Mouse (Mus musculus) heart, adult 8-10 months (tissue): ENCODE measurements around the gene Btn1a1. TPM values are rescaled to one million over a fixed set of nuclear protein-coding genes. Genes with fewer than 3 reads are reported as not detected.
A peak's percentile ranks its signal among the peaks of the same experiment; 100 is the strongest.

Source experiments
- DNase-seq: peaks from one replicate; pipeline ENCODE4 v3.0.0; 2022; ENCODE audit warnings: low spot score
- total RNA-seq, 4 experiments: library from RNA; stranded (reverse); gene quantifications; 2 replicates each; pipeline ENCODE4 v1.2.4; 2022

Btn1a1 gene
- total RNA-seq, 4 experiments from 2014 or later: not detected

GRCm38 (mm10) chr13:23485271-23485670 lies 19.6 kb upstream of the Btn1a1 start:
- no peak for DNase-seq

- DNase-seq: no peak
Observed at GRCm38 (mm10) chr13:23483153-23483552, 17.5 kb upstream of the Btn1a1 start.

DNA sequence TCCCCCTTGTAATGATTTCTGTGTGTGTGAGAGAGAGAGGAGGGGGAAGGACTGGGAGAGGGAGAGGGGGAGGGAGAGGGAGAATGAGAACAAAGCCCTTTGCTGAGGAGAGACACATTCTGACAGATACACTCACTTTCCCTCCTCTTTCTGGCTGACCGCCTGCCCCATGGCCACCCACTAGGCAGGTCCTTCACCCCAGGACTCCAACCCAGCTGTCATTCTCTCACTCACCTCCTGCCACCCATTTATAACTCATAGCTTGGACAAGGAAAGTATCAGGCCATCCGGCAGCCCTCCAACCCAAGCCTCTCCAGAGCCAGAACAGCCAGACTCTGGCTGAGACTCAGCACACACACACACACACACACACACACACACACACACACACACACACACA lies 10.0 kb upstream of the Btn1a1 start:
- no peak for DNase-seq

DNA sequence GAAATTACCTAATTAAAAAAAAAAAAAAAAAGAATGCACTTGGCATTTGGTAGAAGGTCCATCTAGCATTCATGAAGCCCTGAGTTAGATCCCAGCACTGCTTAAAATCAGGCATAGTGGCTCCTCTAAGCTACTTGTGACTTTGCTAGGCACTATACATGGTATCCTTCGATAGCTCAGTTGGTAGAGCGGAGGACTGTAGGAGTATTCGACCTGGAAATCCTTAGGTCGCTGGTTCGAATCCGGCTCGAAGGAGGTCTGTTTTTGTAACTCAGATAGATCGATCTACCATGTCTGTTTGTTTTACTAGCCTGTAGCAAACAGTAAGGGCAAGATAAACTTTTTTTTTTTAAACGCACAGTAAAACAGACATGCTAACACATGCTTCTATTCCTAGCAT lies 1.2 kb upstream of the Btn1a1 start:
- peak; percentile 87 for DNase-seq

GRCm38 (mm10) chr13:23466306-23466705 lies 605 bp upstream of the Btn1a1 start:
- no peak for DNase-seq

DNA sequence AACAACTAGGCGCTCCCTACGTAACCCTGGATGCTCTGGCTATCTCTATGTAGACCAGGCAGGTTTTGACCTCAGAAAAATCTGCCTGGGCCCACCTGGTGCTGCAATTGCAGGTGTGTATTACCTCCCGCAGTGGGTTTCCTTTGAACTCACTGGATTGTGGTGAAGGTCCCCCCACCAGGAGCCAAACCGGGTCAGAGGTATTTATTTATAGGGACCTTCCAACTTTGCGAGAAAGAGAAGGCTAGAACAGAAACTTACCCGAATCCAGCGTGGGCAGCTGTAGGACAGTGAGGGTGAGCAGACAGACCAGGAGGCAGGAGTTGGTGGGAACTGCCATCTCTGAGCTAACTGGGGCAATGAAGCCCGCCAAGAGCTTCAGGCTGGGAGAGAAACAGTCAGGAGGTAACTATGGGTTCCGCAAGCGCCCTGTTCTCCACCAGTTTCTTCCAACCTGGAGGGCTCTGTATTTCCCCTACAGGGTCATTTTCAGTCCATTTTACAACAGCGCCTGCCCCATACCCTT lies 797 bp downstream of the Btn1a1 start:
- DNase-seq: no peak

DNA sequence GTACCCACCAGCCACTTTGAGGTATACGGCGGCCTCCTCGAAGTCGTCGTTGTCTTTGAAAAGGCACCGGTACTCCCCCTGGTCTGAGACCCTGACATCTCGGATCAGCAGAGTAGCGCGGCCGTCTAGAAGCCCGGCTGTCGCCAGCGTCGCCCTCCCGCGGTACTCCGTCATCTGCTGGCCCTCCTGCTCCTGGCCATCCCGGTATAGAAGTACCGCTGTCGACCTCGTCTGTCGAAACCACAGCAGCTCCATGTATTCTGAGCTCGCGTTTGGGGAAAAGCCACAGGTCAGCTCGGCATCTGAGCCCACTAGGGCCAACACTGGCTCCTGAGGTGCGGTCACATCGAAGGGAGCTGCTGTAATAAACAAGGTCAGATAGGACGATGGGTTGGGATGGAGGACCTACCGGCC lies 1.5 kb downstream of the Btn1a1 start:
- no peak for DNase-seq

DNA sequence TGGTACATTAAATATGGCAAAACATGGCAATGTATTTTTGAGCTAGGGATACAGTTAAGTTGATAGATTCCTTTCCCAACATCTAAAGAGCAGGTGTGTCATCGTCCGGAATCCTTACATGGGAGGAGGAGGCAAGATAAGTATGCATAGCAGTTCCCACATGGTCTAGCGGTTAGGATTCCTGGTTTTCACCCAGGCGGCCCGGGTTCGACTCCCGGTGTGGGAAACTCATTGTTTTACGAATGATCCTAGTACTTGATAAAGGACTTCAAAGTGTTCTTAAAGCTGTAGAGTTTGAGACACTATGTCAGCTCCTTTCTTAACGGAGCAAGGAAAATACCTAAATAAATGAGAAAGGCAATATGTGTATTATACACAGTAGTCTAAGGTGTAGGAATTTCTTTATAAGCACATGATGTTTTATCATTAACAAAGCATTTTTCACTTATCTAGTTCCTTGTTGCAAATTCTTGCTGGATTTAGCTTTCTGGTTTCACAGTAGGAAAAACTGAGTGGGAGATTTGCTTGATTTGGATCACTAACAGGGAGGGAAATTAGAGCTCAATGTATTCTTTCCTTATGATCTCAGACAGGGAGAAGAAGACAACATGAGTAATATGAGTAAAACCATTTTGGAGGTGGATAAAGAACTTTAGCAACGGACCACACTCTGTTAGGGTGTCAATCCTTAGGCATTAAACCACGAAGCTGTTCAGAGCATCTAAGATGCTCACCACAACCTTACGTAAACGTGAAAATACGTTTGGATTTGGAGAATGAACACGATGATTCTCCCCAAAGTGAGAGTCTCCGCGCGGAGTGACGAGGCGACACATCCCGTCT lies 2.1 kb downstream of the Btn1a1 start:
- peak; percentile 87 for DNase-seq

- no peak for DNase-seq
Observed at GRCm38 (mm10) chr13:23462669-23463068, 3.0 kb downstream of the Btn1a1 start.

DNA sequence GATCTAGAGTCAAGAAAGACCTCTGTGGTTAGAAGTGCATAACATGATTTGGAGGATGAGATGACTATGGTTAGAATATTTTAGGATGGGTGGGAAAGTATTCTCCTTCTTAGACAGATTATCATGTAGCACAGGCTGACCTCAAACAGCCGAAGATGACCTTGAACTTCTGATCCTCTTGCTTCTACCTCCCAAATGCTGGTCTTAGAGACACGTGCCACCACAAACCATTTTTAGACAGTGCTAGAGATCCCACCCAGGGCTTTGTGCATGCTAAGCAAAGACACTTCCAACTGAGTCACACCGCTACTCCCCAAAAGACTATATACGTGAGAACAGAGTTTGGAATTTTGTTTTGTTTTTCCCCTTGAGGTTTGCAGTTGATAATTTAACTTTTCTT lies 3.6 kb downstream of the Btn1a1 start:
- no peak for DNase-seq

GRCm38 (mm10) chr13:23459264-23459846 lies 6.3 kb downstream of the Btn1a1 start:
- DNase-seq: no peak

- DNase-seq: no peak
Observed at GRCm38 (mm10) chr13:23453926-23454325, 11.8 kb downstream of the Btn1a1 start.

DNA sequence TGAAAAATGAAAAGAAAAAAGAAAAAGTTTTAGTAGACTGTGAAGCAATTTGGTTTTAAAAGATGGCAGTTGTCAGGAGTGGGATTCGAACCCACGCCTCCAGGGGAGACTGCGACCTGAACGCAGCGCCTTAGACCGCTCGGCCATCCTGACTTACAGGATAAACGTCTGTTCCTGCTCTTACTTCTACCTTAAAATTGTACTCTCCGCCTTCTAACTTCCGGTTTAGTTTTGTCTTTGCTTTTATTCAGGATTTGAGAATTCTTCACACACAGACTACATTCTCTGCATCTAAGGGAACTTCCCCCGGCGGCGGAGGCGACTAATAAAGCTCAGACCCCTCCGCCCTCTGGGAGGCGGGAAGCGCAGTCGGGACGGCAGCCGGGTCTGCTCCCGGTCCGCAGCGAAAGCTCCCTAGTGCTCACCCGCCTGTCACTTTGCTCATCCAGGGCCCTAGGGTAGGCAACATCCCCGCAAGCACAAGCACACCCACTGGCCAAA lies 12.3 kb downstream of the Btn1a1 start:
- DNase-seq: peak; percentile 93

DNA sequence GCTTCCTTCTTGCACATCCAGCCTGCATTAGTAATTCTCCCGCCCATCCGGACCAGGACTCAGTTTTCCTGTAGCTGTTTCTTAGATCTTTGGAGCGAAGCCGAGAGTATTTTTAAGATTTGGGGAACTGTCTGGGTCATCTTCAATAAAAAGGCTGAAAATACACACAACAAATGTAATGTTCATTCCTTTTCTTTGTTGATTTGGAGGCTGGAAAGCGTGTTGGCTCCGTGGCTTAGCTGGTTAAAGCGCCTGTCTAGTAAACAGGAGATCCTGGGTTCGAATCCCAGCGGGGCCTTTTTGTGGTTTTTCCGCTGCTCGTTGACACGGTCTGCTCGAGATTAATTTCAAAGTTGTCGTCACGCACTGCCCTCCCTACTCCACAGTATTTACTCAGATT lies 15.3 kb downstream of the Btn1a1 start:
- peak; percentile 94 for DNase-seq

DNA sequence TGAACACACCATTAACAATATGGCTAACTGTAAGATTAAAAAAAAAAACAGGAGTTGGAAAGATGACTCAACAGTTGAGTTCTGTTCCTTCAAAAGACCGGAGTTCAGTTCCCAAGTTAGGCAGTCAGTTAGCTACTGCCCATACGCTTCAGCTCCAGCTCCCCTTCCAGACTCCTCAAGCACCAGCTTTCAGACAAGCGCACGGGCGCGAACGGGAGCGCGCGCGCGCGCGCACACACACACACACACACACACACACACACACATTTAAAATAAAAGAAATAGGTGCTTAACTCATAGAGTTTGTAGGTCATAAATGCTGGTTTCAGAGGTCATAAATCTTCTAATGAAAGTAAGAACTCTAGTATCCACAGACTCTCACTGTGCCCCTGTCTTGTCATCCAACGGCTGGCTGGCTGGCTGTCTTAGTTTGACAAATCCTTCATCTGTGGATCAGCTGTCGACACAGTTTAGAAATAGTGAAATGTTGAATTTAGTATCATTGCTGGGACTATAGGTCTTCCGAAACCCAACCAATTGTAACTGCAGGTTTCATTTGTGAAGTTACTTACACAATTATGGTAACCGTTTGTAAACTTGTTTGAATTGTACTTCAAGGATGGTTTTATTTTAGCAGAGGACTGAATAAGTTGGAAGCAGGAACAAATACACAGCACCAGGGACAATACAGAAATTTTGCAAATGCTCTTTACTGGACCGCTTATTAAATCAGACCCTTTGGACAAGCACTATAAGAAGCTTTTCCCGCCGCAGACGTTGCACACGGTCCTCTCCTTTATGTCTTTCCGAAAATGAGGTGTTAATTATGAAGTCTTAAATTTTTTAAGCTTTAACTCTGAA lies 16.2 kb downstream of the Btn1a1 start:
- peak; percentile 53 for DNase-seq

- no peak for DNase-seq
Observed at GRCm38 (mm10) chr13:23448758-23449157, 16.9 kb downstream of the Btn1a1 start.

DNA sequence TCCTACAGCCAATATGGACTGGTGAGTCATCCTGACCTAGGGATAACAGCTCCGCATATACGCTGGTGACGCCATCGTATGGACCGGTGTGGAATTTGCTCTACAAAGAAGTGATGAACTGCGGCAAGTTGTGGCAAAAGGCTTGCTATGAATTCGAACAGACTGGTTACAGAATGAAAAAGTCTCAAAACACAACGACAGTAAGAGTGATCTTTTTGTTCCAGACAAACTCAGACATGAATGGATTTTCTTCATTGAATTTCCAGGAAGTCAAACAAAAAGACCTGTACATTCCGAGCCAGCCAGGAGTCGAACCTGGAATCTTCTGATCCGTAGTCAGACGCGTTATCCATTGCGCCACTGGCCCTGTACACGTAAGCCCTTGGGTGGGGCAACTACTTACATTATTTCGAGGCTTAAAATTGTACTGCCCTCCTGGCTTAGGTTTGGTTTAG lies 19.2 kb downstream of the Btn1a1 start:
- peak; percentile 92 for DNase-seq

DNA sequence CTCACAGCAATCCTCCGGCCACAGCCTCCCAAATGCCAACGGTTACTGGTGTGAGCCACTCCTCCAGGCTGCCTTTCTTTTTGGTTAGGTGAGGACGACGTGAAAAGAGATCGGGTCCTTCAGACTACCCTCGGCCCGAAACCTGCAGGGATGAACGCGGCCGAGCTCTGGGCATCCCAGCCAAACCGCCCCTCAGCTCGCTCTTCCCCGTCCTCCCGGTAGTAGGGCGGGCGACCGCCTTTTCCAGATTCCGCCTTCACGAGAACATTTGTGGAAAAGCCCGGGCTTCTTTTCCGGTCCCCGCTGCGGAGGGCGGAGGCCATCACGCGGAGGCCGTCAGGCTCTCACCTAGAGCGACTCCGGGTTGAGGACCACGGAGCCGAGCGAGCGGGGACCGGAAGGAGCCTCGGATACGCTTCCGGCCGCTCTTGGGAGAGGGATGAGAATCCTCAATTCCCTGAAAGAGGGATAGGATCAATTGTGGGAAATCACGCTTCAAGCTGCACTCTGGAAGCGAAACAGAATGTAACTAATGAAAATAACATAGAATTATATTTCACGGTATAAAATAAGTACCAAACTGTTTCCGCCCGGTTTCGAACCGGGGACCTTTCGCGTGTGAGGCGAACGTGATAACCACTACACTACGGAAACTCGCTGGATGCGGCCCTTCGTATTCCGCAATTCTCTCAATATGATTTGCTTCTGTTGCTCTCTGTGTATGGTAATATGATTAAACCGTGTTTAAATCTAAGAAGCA lies 20.0 kb downstream of the Btn1a1 start:
- peak; percentile 96 for DNase-seq

DNA sequence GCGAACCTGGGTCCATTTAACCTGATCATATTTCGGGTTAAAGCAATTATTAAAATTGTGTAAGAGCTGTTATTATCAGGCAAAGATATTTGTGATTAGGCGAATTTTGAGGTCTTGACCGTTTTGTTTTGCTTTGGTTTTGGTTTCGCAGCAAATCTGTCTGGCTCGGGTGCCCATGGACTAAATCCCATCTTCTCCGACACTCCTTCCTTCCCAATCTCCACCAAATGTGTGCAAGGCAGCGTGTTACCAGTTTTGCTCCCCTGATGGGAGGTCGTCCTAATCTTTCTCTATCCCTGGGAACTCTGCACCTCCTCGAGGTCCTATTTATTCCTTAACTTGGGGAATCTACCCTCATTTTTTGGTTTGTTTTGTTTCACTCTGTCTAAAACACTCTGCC lies 20.5 kb downstream of the Btn1a1 start:
- DNase-seq: no peak

DNA sequence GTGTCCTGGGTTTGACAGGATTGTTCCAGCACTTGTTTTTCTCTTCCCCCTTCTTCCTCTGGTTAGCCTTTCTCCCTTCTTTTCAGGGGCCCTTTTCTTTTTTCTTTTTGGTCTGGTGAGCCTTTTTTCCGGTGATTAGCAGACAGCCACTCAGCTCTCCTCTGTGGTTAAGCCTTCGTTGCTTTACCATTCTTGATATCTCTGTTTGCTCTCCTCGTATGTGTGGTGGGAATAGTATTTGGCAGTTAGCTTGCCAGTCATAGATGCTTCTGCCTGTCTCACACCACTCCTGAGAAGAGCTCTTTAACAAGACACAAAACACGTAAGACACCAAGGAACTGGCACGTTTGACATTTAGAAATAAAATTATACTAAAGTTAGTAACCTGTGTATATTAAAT lies 21.2 kb downstream of the Btn1a1 start:
- DNase-seq: no peak

DNA sequence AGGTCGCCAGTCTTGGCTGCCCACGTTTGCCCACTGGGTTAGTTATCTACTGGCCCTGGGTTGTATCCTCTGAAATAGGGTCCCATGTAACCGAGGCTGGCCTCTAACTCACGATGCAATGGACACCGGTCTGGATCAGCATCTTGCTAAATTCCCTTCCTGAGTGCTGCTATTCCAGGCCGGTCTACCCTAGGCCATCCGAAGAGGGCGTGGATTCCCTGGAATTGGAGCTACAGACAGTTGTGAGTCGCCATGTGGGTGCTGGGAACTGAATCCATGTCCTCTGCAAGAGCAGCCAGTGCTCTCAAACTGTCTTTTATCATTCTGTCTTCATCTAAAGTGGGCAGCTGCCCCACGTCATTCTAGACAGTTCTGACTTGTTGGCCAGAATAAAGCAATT lies 25.8 kb downstream of the Btn1a1 start:
- no peak for DNase-seq
